Mouse (Mus musculus): ENCODE measurements around the gene Twf2.

Twf2 gene

GRCm38 (mm10) chr9:106211680-106212593, 9.0 kb downstream of the Twf2 start:
- peak in 1 of 2 experiments; percentile 81 for DNase-seq (ENCODE audit: low spot score in 2 of 2)

DNA sequence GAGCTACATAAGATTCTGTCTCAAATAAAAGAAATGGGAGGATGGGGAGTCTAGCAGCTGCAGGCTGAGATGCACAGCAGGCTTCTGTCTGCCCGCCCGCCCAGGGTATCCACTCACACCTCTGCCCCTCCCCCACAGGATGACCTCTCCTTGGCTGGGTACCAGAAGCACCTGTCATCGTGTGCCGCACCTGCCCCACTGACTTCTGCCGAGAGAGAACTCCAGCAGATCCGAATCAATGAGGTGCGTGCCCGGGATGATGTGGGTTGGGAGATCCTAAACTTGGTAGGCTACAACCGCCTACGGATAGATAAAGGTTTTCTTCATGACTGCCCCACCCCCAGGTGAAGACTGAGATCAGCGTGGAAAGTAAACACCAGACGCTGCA, 9.7 kb downstream of the Twf2 start:
- DNase-seq (ENCODE audit: low spot score in 2 of 2): no peak

DNA sequence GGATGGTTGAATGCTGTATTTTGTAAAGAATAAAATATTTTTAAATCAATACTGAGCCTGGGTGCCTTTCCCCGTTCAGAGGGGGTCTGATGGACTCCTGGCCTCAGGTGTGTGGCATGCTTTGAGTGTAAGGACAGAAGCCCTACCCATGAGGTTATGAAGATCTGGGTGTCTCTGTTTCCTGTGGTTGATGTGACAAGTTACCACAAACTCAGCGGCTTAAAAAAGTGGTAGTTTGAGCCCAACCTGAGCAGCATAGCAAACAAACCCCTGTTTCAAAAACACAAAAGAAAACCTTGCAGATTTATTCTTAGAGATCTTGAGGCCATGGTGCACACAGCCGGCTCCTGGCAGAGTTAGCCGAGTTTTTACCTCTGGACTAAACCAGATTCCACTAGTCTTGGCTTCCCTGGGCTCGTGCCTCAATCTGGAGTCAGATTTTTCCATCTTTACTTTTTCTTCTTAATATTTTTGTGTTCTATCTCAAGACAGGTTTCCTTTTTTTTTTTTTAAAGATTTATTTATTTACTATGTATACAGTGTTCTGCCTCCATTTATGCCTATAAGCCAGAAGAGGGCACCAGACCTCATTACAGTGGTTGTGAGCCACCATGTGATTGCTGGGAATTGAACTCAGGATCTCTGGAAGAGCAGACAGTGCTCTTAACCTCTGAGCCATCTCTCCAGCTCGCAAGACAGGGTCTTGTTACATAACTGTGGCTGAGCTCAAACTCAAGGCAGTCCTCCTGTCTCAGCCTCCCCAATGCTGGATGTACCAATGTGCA, 12.6 kb downstream of the Twf2 start:
- DNase-seq (ENCODE audit: low spot score in 2 of 2): no peak

GRCm38 (mm10) chr9:106216971-106217370, 14.1 kb downstream of the Twf2 start:
- no peak for DNase-seq (ENCODE audit: low spot score in 2 of 2)

- DNase-seq (ENCODE audit: low spot score in 2 of 2): no peak
Measured at GRCm38 (mm10) chr9:106220894-106221523, 18.1 kb downstream of the Twf2 start.

DNA sequence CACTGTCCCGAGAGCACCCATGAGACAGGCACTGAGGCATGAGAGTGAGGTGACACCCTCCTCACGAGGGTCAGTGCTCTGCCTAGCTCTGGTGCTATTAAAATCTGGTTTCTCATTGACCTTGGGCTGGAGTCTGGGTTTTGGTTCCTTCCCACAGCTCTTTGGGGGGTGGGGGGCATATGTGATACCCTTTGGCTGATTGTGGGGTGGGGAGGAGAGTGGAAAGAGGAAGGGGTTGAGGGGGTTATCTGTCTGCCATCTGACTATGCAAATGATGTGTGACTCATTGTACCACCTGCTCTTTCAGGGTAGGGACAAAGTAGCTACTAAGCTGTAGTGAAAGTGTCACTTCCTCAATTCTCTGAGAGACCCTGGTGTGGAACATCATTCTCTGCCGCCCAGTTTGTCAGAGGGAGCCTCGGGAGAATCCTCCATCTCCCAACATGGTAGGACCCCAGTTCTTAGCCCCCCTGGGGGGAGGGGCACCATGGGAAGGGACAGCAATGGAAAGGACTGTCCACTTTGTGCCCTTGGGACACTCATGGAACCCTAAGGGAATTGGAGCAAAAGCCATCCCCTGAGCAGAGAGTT, 19.4 kb downstream of the Twf2 start, which contains the start of gene Tlr9:
Gene Tlr9 (plus strand): TSS at position 338 of the 591 bp plus-strand sequence.
- no peak for DNase-seq (ENCODE audit: low spot score in 2 of 2)

GRCm38 (mm10) chr9:106222994-106223393, 20.1 kb downstream of the Twf2 start:
- no peak for DNase-seq (ENCODE audit: low spot score in 2 of 2)

DNA sequence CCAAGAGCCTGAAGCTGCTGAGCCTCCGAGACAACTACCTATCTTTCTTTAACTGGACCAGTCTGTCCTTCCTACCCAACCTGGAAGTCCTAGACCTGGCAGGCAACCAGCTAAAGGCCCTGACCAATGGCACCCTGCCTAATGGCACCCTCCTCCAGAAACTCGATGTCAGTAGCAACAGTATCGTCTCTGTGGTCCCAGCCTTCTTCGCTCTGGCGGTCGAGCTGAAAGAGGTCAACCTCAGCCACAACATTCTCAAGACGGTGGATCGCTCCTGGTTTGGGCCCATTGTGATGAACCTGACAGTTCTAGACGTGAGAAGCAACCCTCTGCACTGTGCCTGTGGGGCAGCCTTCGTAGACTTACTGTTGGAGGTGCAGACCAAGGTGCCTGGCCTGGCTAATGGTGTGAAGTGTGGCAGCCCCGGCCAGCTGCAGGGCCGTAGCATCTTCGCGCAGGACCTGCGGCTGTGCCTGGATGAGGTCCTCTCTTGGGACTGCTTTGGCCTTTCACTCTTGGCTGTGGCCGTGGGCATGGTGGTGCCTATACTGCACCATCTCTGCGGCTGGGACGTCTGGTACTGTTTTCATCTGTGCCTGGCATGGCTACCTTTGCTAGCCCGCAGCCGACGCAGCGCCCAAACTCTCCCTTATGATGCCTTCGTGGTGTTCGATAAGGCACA, 22.7 kb downstream of the Twf2 start:
- DNase-seq (ENCODE audit: low spot score in 2 of 2): no peak

DNA sequence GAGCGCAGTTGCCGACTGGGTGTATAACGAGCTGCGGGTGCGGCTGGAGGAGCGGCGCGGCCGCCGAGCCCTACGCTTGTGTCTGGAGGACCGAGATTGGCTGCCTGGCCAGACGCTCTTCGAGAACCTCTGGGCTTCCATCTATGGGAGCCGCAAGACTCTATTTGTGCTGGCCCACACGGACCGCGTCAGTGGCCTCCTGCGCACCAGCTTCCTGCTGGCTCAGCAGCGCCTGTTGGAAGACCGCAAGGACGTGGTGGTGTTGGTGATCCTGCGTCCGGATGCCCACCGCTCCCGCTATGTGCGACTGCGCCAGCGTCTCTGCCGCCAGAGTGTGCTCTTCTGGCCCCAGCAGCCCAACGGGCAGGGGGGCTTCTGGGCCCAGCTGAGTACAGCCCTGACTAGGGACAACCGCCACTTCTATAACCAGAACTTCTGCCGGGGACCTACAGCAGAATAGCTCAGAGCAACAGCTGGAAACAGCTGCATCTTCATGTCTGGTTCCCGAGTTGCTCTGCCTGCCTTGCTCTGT, 23.3 kb downstream of the Twf2 start:
- no peak for DNase-seq (ENCODE audit: low spot score in 2 of 2)

- DNase-seq (ENCODE audit: low spot score in 2 of 2): no peak
Measured at GRCm38 (mm10) chr9:106227790-106228429, 25.0 kb downstream of the Twf2 start.

GRCm38 (mm10) chr9:106230051-106230733, 27.3 kb downstream of the Twf2 start:
- DNase-seq (ENCODE audit: low spot score in 2 of 2): no peak

DNA sequence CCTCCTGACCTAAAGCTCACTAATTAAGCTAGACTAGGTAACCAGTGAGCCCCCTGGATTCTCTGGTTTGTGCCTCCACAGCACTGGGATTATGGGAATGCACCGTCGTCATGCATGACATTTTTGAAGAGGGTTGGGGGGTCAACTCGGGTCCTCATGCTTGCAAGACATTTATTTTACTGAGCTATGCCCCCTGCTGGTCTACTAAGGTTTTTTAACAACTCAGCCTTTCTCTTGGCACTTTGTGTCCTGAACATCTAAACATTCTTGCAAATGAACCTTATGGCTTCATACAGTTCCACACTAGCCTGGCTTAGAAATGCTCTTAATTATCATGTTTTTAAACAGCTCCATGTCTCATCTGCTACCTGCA, 27.8 kb downstream of the Twf2 start:
- DNase-seq (ENCODE audit: low spot score in 2 of 2): no peak

- DNase-seq (ENCODE audit: low spot score in 2 of 2): no peak
Measured at GRCm38 (mm10) chr9:106231220-106231619, 28.3 kb downstream of the Twf2 start.

- no peak for DNase-seq (ENCODE audit: low spot score in 2 of 2)
Measured at GRCm38 (mm10) chr9:106231816-106232215, 28.9 kb downstream of the Twf2 start.

GRCm38 (mm10) chr9:106232956-106233355, 30.0 kb downstream of the Twf2 start:
- DNase-seq (ENCODE audit: low spot score in 2 of 2): no peak

GRCm38 (mm10) chr9:106233953-106234352, 31.0 kb downstream of the Twf2 start:
- no peak for DNase-seq (ENCODE audit: low spot score in 2 of 2)

DNA sequence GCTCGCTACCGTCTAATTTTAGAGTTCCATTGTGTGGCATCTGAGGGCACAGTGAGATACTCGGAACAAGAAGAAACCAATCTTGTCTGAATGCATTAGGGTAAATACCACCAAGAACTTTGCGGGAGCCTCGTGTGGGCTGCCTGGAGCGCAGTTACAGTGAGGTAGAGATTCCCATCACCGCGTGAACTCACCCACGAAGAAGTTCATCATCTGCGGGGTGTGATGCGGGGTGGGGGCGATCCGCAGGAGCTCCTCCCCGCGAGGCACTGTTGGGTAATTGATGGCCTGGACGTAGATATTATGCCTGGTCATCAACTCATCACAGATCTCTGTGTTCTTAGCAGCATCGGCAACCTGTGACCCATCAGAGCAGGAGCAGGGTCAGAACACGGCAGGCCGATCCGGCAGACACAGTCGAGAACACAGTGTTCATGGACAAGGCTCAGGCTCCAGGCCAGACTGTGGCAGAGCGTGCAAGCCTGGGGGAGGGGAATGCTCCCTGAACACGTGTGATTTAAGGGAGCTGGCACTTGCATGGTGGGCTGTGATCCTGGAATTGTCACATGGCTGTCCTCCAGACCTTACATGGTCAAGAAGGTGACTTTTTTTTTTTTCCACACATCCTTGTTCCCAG, 32.4 kb downstream of the Twf2 start:
- no peak for DNase-seq (ENCODE audit: low spot score in 2 of 2)

DNA sequence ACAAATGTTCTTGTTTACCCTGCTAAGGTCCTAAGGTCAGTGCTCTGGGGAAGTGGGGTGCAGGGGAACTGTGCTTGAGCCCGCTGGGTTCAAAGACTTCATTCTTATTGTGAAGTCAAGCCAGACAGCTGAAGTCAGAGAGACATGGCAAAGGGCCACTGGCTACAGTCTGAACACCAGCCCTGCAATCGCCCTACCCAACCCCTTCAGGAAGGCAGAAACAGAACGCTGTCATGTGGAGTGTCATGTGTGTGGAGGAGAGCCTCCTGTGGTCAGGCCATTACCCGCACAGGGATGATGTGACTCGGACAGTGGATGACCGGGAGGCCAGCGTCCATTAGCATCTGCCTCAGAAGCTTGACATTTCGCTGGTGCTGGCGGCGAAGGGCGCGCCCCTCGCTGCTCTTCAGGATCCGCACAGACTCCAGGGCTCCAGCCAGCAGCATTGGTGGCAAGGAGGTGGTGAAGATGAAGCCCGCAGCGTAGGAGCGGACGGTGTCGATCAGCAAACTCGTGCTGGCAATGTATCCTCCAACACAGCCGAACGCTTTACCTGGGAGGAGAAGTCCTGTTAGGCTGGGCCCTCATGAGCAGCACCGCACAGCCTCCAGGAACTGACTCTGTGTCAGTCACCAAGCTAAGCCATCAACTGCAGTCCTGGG, 33.4 kb downstream of the Twf2 start:
- DNase-seq (ENCODE audit: low spot score in 2 of 2): no peak

- DNase-seq (ENCODE audit: low spot score in 2 of 2): no peak
Measured at GRCm38 (mm10) chr9:106236818-106237211, 33.9 kb downstream of the Twf2 start.
